Mouse (Mus musculus): Measurements from ENCODE around the gene Atg3. TPM values are rescaled to one million over a fixed set of nuclear protein-coding genes. Genes with fewer than 3 reads are reported as not detected.

The Atg3 gene
- total RNA-seq, 1 experiment = 14.0 TPM

DNA sequence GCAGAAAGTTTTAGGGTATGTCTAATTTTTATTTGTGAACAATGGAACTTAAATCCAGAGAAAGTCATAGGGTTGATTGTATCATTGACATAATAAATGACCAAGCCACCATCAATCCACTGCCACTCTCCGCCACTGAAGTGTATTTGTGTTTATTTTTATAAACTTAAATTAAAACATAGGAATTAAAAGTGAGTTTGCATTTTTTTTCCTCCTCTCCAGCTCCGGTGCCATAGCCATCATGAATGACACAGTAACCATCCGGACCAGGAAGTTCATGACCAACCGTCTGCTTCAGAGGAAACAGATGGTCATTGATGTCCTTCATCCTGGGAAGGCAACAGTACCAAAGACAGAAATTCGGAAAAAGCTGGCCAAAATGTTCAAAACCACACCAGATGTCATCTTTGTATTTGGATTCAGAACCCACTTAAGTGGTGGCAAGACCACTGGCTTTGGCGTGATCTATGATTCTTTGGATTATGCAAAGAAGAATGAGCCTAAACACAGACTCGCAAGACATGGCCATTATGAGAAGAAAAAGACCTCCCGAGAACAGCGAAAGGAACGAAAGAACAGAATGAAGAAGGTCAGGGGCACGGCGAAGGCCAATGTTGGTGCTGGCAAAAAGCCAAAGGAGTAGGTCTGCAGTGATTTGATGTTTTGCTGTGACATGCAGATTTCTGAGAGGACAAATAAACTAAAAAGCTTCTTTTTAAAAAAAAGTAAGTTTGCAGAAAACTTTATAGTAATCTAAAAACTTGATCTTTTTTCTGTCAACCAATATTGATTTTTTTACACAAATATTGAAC lies 46.5 kb downstream of the Atg3 start:
- DNase-seq (ENCODE audit: low read depth, low spot score) = no peak
- no peak for TF ChIP-seq CHD2 (IDR thresholded peaks at IDR 0.05; ENCODE audit: low read depth, low read length)
- TF ChIP-seq HCFC1 (IDR thresholded peaks at IDR 0.05; ENCODE audit: borderline replicate concordance, insufficient read depth, low read length) = no peak
- H3K4me1 ChIP-seq (ENCODE audit: control insufficient read depth in 2 of 2, insufficient read depth in 2 of 2, low read length in 2 of 2, poor library complexity in 1 of 2) = no peaks in the 10 kb centered on the region
- H3K9ac ChIP-seq (ENCODE audit: insufficient read depth, low read depth, low read length, poor library complexity, severe bottlenecking) = no peak overlapping the region
- H3K27ac ChIP-seq (ENCODE audit: insufficient read depth, low read depth, low read length, poor library complexity, severe bottlenecking) = no peak overlapping the region
- no peaks in the 10 kb centered on the region for H3K9me3 ChIP-seq (ENCODE audit: control insufficient read depth, insufficient read depth, low read depth, low read length)
- H3K4me3 ChIP-seq (ENCODE audit: insufficient read depth in 1 of 2, low read depth in 1 of 2, low read length in 2 of 2, poor library complexity in 1 of 2, severe bottlenecking in 1 of 2) = no peak overlapping the region
- in situ Hi-C loops (cut with MboI; ENCODE audit: low sequenced_read_pairs in 2 of 2, unreplicated experiment in 2 of 2) = no loop called here
- no peaks in the 10 kb centered on the region for H3K36me3 ChIP-seq (ENCODE audit: control insufficient read depth, insufficient read depth, low read length, poor library complexity, severe bottlenecking)

GRCm38 (mm10) chr16:45222016-45222415 lies 63.4 kb downstream of the Atg3 start:
- no peak for DNase-seq (ENCODE audit: low read depth, low spot score)
- Histone ChIP-seq H3K36me3 (ENCODE audit: control insufficient read depth, insufficient read depth, low read length, poor library complexity, severe bottlenecking) (no peaks in the 10 kb centered on the region), H3K9ac (ENCODE audit: insufficient read depth, low read depth, low read length, poor library complexity, severe bottlenecking) (no peak overlapping the region), H3K9me3 (ENCODE audit: control insufficient read depth, insufficient read depth, low read depth, low read length) (no peaks in the 10 kb centered on the region), H3K4me3 (ENCODE audit: insufficient read depth in 1 of 2, low read depth in 1 of 2, low read length in 2 of 2, poor library complexity in 1 of 2, severe bottlenecking in 1 of 2) (no peak overlapping the region), H3K27ac (ENCODE audit: insufficient read depth, low read depth, low read length, poor library complexity, severe bottlenecking) (no peak overlapping the region), H3K4me1 (ENCODE audit: control insufficient read depth in 2 of 2, insufficient read depth in 2 of 2, low read length in 2 of 2, poor library complexity in 1 of 2) (peaks cover 0 to 4% of the 10 kb centered on the region in 2 experiments; a peak in 2 of 4 replicates)
- no peak for TF ChIP-seq CHD2 (IDR thresholded peaks at IDR 0.05; ENCODE audit: low read depth, low read length)
- no peak for TF ChIP-seq ZNF384 (IDR thresholded peaks at IDR 0.05; ENCODE audit: low read depth, low read length)
- no peak for TF ChIP-seq MAFK (IDR thresholded peaks at IDR 0.05; ENCODE audit: insufficient read depth, low read depth, low read length)
- no peak for TF ChIP-seq HCFC1 (IDR thresholded peaks at IDR 0.05; ENCODE audit: borderline replicate concordance, insufficient read depth, low read length)
- no peak for TF ChIP-seq ZC3H11A (IDR thresholded peaks at IDR 0.05; ENCODE audit: borderline replicate concordance, low read depth, low read length)
- in situ Hi-C loops (cut with MboI; ENCODE audit: low sequenced_read_pairs in 2 of 2, unreplicated experiment in 2 of 2) = no loop called here

GRCm38 (mm10) chr16:45222771-45223170 lies 64.2 kb downstream of the Atg3 start:
- no peaks in the 10 kb centered on the region for H3K36me3 ChIP-seq (ENCODE audit: control insufficient read depth, insufficient read depth, low read length, poor library complexity, severe bottlenecking)
- TF ChIP-seq MAFK (IDR thresholded peaks at IDR 0.05; ENCODE audit: insufficient read depth, low read depth, low read length) (no peak), HCFC1 (IDR thresholded peaks at IDR 0.05; ENCODE audit: borderline replicate concordance, insufficient read depth, low read length) (no peak), CHD2 (IDR thresholded peaks at IDR 0.05; ENCODE audit: low read depth, low read length) (no peak), ZNF384 (IDR thresholded peaks at IDR 0.05; ENCODE audit: low read depth, low read length) (no peak), ZC3H11A (IDR thresholded peaks at IDR 0.05; ENCODE audit: borderline replicate concordance, low read depth, low read length) (no peak)
- peaks cover 0 to 4% of the 10 kb centered on the region in 2 experiments; a peak in 2 of 4 replicates for H3K4me1 ChIP-seq (ENCODE audit: control insufficient read depth in 2 of 2, insufficient read depth in 2 of 2, low read length in 2 of 2, poor library complexity in 1 of 2)
- H3K9me3 ChIP-seq (ENCODE audit: control insufficient read depth, insufficient read depth, low read depth, low read length) = no peaks in the 10 kb centered on the region
- H3K4me3 ChIP-seq (ENCODE audit: insufficient read depth in 1 of 2, low read depth in 1 of 2, low read length in 2 of 2, poor library complexity in 1 of 2, severe bottlenecking in 1 of 2) = no peak overlapping the region
- no peak overlapping the region for H3K27ac ChIP-seq (ENCODE audit: insufficient read depth, low read depth, low read length, poor library complexity, severe bottlenecking)
- H3K9ac ChIP-seq (ENCODE audit: insufficient read depth, low read depth, low read length, poor library complexity, severe bottlenecking) = no peak overlapping the region
- DNase-seq (ENCODE audit: low read depth, low spot score) = no peak
- in situ Hi-C loops (cut with MboI; ENCODE audit: low sequenced_read_pairs in 2 of 2, unreplicated experiment in 2 of 2) = no loop called here

DNA sequence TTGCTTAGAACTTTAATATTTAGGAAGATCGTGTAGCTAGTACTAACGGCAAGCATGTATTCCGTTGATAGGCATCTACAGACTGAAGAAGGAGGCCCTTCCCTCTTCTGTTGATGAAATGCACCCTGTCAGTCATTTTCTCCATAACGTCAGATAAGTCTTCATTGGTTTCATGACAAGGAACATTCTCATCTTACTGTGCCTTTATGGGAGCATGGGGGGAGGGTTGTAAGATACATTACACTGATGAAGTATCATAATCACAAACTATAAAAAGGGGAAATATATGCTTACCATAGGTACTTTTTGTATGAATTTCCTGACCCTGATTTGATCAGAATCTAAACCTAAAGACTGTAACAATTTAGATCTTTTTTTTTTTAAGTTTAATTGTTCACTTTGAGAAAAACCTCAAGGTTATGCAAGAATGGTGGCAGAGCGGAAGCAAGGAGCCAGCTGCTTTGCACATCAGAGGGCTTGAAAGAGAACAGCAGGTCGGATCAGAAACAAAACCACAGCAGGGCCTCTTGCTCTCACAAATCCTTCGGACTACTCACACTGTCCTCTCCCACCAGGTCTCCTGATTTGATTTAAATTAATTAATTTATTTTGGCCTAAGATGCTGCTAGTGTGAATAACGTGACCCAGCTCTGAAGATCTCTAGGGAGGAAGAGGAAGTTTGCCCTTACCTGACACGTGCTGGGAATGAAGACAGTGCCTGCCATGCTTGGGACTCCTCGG lies 65.2 kb downstream of the Atg3 start, which contains the start of gene Btla:
Btla (plus strand) TSS at position 668 of the 741 bp plus-strand sequence.
- H3K4me1 ChIP-seq (ENCODE audit: control insufficient read depth in 2 of 2, insufficient read depth in 2 of 2, low read length in 2 of 2, poor library complexity in 1 of 2) = peaks cover 0 to 4% of the 10 kb centered on the region in 2 experiments; a peak in 2 of 4 replicates
- DNase-seq (ENCODE audit: low read depth, low spot score) = peak; percentile 9
- no peak within 1 kb of the TSS for H3K27ac ChIP-seq (ENCODE audit: insufficient read depth, low read depth, low read length, poor library complexity, severe bottlenecking)
- no peak within 1 kb of the TSS for H3K9ac ChIP-seq (ENCODE audit: insufficient read depth, low read depth, low read length, poor library complexity, severe bottlenecking)
- in situ Hi-C loops (cut with MboI; ENCODE audit: low sequenced_read_pairs in 2 of 2, unreplicated experiment in 2 of 2) = no loop called here
- no peaks in the 10 kb centered on the region for H3K9me3 ChIP-seq (ENCODE audit: control insufficient read depth, insufficient read depth, low read depth, low read length)
- no peak within 1 kb of the TSS for H3K4me3 ChIP-seq (ENCODE audit: insufficient read depth in 1 of 2, low read depth in 1 of 2, low read length in 2 of 2, poor library complexity in 1 of 2, severe bottlenecking in 1 of 2)
- TF ChIP-seq ZC3H11A (IDR thresholded peaks at IDR 0.05; ENCODE audit: borderline replicate concordance, low read depth, low read length) = no peak
- TF ChIP-seq MAFK (IDR thresholded peaks at IDR 0.05; ENCODE audit: insufficient read depth, low read depth, low read length) = no peak
- TF ChIP-seq ZNF384 (IDR thresholded peaks at IDR 0.05; ENCODE audit: low read depth, low read length) = 0 out of 2 replicates have a peak, but pooled peaks have one; percentile 42
- H3K36me3 ChIP-seq (ENCODE audit: control insufficient read depth, insufficient read depth, low read length, poor library complexity, severe bottlenecking) = no peaks in the 10 kb centered on the region
